Mouse (Mus musculus) brain, adult 2 months (tissue): ENCODE data around the gene Ipo13.
A peak's percentile ranks its signal among the peaks of the same experiment; 100 is the strongest.

Source experiments
- DNase-seq: peaks from one replicate; pipeline ENCODE4 v3.0.0; 2011; ENCODE audit warnings: low read depth, low spot score

Gene Ipo13

DNA sequence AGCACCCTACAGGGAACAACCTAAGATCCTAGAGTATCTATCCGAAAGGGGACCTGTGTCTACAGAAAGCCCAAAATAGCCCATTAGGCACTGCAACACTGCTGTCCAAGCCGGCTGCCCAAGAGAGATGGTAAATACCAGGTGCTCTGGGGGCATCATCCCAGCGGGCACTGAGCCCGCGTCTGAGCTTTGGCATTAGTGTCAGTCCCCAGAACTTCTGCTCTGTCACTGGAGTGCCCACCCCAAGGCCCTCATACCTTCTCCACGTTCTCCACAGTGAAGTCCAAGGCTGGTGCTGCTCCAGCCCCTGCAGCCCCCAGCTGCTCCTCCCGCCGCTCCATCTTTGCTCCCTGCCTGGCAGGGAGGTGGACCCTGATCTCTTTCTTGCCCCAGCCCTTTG is 768 bp downstream of the Ipo13 start:
- DNase-seq, result peak; percentile 52

GRCm38 (mm10) chr4:117913421-117913820 is 1.4 kb downstream of the Ipo13 start:
- peak; percentile 79 for DNase-seq

DNA sequence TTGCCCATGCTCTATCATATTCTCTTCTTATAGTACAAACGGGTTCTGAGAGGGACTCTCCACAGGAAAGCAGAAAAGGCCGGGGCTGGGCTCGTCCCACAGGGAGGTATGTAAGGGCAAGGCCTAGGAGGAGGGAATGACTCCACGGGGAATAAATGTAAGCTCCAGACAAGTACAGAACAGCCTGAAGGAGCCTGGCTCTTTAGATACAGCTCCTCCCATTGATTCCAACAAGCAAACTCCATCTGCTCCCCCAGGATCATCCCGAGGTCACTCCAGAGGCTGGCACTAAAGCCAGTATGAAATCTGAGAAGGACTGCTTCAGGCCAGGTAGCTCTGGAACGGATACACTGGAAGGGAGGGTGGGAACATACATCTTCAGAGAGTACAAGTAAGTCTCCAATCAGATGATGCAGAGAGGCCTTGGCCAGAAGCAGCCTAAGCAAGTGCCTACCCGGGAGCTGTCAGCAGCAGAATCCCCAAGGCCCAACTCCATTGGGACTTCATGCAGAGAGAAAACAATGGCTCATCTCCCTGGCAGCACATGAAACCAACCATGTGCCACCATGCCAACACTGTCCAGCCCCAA is 2.0 kb downstream of the Ipo13 start:
- DNase-seq, result peak; percentile 56

DNA sequence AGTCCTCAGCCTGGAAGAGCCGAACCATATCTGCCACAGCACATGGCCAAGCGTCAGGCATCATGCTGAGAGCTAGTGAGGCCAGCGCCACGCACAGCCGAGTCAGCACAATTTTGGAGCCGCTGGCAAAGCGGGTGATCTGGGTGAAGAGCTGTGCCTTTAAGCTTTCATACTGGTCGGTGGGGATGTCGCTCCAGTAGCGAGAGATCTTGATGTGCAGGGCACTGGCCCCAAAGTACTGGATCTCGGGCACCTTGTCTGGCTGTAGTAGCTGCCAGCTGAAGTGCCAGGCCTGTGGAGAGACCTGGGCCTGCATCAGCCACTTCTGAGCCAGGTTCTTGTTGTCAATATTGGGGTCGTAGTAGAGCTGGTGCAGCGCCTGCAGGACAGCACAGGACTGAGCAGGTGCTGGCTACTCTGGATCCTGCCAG is 2.7 kb downstream of the Ipo13 start:
- peak; percentile 81 for DNase-seq

- DNase-seq, result peak; percentile 87
Measured at GRCm38 (mm10) chr4:117908834-117909453, 5.9 kb downstream of the Ipo13 start.

GRCm38 (mm10) chr4:117906196-117906595 is 8.6 kb downstream of the Ipo13 start:
- DNase-seq, result peak; percentile 83

DNA sequence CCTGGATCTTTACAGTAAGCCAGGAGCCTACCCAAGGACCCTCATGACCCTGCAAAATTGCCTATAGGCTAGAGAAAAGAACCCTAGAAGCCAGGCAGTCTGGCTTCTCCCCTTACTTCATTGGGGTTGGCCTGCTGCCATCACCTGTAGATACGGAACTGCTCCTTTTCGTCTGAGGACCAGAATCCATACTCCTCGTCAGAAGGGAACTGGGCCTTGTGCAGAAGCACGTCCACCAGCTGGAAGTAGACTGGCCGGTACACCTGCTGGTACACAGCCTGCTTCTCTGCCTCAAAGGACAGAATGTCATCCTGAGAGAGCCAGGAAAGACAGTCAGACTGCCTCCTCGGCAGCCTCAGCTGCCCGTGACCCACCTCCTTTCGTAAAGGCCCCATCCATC is 10.0 kb downstream of the Ipo13 start:
- DNase-seq, result peak; percentile 55

DNA sequence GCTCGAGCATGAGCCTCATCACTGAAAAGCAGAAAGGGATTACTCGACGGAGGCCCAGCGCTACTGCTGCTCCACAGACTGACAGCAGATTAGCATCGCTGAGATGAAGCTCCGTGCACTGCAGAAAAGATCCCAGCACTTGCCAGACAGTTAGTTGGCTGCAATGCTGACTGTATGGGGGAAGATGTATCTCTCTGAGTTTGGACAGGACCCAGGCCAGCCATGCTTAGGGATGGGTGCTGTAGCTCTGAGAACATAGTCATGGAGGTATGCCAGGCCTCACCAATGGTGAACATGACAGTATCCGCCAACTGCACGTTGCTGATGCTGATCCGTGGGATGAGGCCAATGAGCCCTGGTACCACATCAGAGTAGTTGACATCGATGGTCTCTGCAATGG is 10.7 kb downstream of the Ipo13 start:
- peak; percentile 82 for DNase-seq

DNA sequence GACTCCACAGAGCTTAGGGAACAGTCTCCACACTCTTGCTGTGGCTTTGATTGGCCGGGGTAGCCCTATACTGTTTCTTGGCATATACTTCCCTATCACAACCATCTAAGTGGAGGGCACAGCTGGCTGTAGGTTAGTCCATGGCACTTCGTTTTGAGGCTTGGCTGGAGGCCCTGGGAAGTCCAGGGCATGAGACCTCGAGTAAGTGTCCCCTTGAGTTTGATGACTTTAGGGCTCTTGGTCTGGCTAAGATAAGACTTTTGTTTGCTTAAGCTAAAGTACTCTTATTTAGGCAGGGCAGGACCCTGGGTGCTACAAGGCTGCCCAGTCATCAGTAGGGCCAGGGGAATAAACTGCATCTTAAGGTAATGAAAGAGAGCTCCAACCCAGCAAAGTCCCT is 16.7 kb downstream of the Ipo13 start:
- DNase-seq, result no peak

DNA sequence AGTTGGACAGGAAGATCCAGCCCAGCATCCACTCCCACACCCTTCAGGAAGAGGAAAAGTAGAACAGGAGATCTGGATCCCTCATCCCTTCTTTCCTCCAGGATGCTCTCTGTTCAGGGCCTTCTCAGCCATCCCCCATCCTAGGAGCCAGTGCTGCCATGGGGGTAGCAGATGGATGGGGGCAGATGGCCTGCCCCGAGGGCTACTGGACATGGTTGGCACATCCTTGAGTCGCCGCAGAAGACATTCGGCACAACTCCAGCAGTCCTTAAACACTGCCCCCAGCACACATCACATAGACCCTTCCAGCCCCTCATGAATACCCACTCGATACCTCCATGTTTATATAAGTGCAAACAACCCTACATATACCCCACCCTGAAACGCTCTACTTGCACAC is 18.8 kb downstream of the Ipo13 start:
- peak; percentile 85 for DNase-seq

DNA sequence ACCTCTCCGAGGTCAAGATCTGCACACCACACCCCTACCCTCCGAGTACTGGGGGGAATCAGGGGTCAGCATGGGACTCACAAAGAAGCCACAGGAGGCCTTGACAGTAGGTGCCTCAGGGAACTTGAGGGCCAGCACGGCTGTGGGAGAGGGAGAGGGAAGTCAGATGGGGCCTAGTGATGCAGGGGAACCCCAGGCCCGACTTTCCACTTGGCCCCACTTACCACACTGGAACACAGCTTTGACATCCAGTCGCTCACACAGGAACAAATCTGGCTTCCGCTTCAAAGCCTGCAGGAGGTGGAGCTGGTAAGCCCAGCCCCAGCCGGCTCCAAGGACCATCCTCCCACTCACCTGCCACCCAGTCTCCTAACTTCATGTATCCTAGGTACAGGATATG is 19.5 kb downstream of the Ipo13 start:
- no peak for DNase-seq

DNA sequence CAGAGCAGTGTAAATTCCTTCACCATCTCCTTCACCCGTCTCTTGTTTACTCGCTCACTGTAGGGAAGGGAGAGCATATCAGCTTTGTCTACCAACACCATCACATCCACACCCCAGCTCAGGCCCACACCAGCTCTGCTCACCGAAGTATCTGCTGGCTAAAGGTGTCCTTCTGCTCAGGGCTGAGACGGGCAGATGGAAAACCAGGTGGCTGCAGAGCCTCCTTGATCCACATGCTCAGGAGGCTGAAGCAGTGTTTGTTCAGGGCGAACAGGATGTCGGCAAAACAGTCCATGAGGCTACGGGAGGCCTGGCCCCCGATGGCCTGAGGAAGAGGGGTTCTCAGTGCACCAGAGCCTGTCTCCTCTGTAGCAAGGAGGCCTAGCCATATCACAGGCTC is 20.2 kb downstream of the Ipo13 start:
- DNase-seq, result peak; percentile 61

DNA sequence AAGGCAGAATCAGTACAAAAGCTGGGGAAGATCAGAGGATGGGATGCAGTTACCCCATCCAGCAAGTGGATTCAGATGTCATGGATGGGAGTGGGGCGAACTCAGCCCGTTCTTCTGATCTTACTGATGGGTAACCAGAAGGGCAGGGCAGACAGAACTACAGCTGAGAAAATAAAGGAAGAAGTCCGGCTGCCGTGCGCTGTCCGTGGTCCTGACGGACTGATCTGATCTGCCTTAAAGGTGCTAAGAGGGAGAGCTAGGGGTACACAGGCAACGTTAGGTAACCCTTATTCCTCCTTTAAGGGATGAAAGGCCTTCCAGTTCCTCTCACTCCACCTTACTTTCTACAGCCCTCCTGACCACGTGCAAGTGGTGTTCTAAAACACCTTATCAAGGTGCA is 21.4 kb downstream of the Ipo13 start:
- no peak for DNase-seq

GRCm38 (mm10) chr4:117891738-117892161 is 23.0 kb downstream of the Ipo13 start, which contains the start of gene Dph2:
Gene Dph2, minus strand, starts transcription at chr4:117892032.
- DNase-seq, result peak; percentile 98

- no peak for DNase-seq
Measured at GRCm38 (mm10) chr4:117890750-117891149, 24.0 kb downstream of the Ipo13 start.

- DNase-seq, result no peak
Measured at GRCm38 (mm10) chr4:117890031-117890430, 24.8 kb downstream of the Ipo13 start.

DNA sequence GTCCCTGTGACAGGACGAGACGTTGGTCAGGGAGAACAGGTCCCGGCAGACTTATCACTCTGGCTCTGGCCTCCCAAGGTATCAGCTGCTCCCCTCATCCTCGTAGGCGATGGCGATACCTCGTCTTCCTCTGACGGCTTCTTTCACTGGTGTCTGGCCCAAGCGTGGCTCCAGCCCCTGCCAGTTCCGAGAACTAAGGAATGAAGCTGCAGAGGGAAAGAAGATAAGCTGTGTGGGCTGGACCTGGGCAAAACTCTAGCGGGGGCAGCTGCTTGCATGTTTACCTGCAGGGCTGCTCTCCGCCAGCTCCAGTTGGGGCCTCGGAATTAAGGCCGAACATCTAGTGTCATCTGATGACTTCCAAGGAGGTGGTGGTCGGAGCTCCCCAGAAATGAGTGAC is 25.3 kb downstream of the Ipo13 start:
- no peak for DNase-seq

- DNase-seq, result no peak
Measured at GRCm38 (mm10) chr4:117887920-117888319, 26.9 kb downstream of the Ipo13 start.

- peak; percentile 97 for DNase-seq
Measured at GRCm38 (mm10) chr4:117887133-117887532, 27.7 kb downstream of the Ipo13 start, which contains the start of gene Atp6v0b. Gene Atp6v0b, minus strand, starts transcription at chr4:117887333.

DNA sequence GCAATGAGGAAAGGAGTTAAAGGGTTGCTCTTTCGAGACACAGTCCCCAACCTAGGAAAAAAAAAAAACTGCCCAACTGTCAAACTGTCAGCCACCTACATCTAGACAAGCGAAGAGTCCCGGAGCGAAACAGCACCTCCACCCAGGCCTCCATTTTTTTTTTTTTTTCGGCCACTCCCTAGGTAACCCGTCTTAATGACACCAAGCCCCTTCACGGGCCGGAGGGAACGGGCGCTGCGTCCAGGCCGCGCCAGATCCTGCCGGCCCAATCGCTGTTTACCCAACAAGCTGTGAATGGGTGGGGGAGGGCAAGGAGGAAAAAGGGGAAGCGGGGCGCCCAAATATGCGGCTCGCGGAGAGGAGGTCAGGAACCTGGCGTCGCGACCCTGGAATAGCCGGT is 28.2 kb downstream of the Ipo13 start:
- DNase-seq, result no peak

- no peak for DNase-seq
Measured at GRCm38 (mm10) chr4:117885994-117886393, 28.8 kb downstream of the Ipo13 start.

DNA sequence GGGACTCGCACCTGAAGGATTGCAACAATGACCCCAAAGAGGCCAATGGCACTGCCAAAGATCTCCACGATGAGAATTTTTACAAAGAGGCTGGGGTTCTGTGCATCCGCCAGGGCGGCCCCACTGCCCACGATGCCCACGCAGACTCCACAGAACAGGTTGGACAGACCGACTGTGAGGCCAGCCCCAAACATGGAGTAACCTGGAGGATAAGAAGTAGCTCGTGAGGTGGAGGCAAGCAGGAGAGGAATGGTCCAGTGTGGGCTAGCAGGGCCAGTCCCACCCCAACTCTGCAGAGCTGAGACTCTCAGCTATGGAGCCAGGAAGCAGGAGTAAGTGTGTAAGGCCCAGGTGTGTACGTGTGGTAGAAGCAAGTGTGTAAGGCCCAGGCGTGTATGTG is 29.7 kb downstream of the Ipo13 start:
- no peak for DNase-seq

- no peak for DNase-seq
Measured at GRCm38 (mm10) chr4:117884146-117884545, 30.7 kb downstream of the Ipo13 start.
